Mouse (Mus musculus) spleen, adult 12 weeks (tissue): ENCODE measurements at regions not wholly inside any gene's neighbourhood (a gene's known extent, or its start where the extent isn't known, plus 50 kb on each side); places are given as distances from the start of the nearest gene placed in this dataset.
"Not testable (repeated sequence)": the region's sequence is repeated elsewhere in the genome, so short reads cannot be mapped to it uniquely, and the experiment has no call there.

Source experiments
- DNase-seq: peaks from one replicate; pipeline ENCODE4 v3.0.0; 2022; ENCODE audit warnings: low spot score

DNA sequence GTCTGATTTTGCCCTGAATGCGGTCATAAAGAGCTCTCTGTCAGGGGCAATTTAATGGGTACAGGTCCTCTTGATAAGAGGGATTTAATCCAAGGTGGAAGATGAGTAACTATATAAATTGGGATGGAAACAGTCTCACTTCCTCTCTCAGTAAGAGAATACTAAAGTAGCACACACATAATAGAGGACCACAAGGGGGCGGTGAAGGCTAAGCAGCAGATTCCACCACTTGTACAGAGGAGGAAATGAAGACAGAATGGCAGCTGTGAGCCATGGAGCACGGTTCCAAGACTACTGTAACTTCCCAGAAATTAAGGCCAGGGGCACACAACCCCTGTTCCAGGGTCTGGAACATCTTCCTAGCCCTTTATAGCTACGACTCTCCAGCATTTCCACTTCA lies 262.6 kb upstream of the Ywhaq start:
- DNase-seq, result not testable (repeated sequence)

DNA sequence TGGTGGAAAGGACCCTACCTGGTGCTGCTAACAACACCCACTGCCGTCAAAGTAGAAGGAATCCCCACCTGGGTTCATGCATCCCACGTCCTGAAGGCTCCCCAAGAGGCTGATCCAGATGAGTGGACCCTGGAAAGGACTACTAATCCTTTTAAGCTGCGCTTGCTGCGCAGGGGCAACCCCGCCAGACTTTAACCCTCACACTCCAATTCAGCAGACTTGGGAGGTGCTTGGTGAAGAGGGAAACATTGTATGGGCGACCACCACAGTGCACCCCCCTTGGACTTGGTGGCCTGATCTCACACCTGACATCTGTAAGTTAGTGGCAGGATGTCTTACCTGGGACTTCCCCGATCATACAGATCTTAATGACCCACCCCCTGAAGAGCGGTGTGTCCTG lies 231.9 kb upstream of the Ywhaq start:
- not testable (repeated sequence) for DNase-seq

GRCm38 (mm10) chr12:21613781-21614180 lies 196.3 kb upstream of the Ywhaq start:
- not testable (repeated sequence) for DNase-seq

GRCm38 (mm10) chr12:21568415-21569040 lies 151.1 kb upstream of the Ywhaq start:
- DNase-seq, result no peak

DNA sequence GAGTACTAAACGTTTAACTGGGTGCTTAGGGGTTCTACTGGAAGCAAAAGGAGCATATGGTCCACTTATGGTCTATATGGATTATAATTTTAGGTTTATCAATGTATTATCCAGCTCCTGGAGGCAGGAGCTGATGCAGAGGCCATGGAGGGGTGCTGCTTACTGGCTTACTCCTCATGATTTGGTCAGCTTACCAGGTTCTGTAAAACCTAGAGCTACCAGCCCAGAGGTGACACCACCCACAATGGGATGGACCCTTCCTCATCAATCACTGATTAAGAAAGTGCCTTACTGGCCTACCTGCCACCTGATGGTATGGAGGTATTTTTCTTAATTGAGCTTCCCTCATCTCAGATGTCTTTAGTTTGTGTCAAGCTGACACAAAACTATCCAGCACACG lies 126.5 kb upstream of the Ywhaq start:
- not testable (repeated sequence) for DNase-seq

DNA sequence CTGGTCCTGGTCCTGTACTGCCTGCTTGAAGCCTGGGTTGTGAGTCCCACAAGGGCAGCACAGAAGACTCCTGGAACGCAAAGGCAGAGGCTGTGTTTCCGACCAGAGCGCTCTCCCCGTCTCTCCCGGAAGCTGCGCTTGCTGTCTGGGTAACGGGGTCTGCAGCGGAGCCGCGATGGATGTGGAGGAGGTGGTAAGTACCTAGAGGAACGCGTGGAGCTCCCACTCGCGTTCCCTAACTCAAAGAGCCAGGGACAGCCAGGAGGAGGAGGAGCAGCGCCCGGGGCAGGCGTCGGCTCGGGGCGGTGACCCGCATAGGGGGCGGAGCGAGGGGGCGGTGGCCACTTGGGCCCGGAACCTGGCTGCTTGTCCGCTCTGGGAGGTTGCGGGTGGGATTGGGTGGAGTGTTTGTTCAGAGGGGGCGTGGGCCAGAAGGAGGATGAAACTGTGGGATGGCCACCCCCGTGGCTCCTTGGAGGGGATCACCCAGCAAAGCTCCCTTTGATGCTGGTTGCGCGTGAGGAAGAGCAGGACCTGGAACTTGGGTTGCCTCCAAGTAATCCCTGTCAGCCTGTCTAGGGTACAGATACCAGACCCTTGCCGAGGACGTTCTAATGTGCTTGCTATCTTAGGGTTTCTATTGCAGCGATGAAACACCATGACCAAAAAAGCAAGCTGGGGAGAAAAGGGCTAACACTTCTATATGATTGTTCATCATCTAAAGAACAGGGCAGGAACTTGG lies 125.9 kb upstream of the Ywhaq start:
- peak; percentile 71 for DNase-seq

- no peak for DNase-seq
Observed at GRCm38 (mm10) chr12:21531766-21532165, 114.3 kb upstream of the Ywhaq start.

DNA sequence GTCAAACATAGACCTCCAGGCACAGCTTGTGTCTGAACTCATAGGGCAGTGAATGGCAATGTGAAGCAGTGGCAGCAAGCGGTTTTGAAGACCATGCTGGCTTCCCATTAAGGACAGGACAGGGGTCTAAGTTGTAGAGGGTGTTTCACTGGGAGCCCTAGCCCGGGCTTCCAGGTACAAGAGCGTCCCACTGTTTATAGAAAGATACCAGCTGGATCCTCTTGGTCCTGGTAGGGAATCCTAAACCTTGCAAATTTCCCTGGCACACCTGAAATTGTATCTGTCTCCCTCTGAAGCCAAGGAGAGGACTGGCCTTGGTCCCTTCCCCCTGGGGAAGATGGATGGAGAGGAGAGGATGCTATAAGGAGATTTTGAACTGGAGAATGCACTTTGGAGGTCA lies 111.9 kb upstream of the Ywhaq start:
- DNase-seq, result not testable (repeated sequence)

DNA sequence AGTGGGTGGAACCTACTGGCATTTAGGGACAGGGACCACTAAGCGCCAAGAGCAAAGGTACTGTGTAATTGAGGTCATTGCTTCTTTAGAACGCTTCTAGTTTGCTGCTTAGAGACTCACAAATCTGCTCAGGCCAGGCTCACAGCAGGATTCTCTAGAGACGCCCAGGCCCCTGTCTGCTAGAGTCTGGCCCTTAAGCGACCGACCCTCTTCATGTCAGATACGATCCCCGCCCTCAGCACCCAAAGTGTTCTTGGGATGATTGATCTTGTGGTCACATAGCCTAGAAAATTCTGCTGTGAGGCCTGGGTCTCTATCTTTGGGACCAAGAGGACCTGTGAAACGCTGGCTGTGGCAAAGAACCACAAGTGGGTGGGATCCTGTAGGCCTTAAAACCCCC lies 109.9 kb upstream of the Ywhaq start:
- DNase-seq, result not testable (repeated sequence)

- not testable (repeated sequence) for DNase-seq
Observed at GRCm38 (mm10) chr12:21526906-21527305, 109.5 kb upstream of the Ywhaq start.

DNA sequence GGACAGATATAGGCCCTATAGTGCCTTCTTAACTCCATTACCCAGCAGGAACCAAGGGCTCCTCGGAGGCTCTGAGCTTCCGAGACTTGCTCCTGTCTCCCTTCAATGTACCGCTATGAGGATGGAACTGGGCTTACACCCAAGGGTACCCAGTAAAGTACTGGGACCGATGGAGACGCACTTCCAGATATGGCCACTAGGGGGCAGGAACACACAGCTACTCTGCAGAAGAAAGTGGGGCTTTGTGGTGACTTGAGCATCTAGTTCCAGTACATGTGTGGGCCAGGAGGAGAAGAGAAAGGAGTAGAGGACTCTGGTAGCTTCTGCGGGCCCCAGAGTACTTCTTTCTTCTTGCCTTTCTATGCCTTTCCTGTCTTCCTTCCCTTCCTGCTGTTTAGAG lies 108.1 kb upstream of the Ywhaq start:
- not testable (repeated sequence) for DNase-seq

DNA sequence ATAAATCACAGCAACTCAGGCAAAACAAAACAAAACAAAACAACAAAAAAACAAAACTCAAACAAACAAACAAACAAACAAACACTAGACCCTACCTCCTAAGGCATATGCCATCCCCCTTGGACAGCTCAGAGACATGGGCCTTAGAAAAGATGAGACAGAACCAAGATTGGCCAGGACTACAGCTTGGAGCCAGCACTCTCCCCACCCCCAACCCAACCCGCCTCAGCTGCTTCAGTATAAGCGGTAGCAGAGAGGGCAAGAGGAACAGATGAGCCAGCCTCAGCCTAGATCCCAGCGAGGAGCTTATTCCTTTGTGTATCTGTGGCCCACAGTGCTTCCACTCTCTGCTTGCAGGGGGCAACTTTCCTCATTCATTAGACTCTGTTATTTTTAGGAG lies 105.2 kb upstream of the Ywhaq start:
- no peak for DNase-seq

GRCm38 (mm10) chr12:21519058-21519457 lies 101.6 kb upstream of the Ywhaq start:
- DNase-seq, result no peak

DNA sequence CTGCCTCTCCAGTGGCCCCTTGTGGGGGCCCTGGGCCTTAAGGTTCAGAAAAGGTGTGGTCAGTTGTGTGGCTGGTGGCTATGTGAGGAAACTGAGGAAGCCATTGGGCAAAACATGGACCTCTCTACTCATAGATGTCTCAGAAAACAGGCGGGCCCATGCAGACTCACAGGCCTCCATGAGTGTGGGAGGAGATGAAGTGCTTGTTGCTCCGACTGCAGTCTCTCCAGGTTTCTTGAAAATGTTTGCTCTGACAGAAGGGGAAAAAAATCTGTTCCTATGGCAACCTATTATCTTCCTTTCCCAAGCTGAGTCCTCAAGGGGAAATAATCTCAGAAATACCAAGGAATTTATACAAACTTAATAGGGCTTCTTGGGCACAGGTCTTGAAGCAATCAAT lies 95.3 kb upstream of the Ywhaq start:
- DNase-seq, result no peak

DNA sequence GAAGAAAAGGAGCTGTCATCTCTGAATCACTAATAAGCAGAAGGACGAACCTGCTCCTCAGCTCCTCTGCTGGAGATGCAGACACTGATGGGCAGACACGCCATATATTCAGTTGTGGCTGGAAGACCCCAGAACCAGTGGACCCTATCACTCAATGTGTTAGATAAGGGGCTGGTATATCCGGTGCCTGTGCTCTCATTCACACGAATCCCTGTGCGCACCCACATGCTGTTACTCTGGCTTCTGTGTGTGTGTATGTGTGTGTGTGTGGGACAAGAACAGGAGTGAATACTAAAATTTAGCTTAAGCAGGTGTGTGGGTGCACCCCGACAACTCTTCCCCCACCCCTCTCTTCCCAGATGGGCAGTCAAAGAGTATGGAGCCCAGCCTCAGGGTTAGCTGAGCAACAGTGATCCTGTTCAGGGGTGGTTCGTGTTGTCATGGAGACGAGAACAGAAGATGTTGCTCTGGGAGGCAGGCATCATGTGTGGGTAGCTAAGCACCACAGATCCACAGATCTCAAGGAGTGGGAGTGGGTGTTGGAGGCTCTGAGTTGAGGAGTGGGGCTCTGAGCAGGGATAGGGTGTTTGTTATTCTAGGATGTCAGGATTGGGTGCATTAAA lies 93.7 kb upstream of the Ywhaq start:
- DNase-seq, result no peak

DNA sequence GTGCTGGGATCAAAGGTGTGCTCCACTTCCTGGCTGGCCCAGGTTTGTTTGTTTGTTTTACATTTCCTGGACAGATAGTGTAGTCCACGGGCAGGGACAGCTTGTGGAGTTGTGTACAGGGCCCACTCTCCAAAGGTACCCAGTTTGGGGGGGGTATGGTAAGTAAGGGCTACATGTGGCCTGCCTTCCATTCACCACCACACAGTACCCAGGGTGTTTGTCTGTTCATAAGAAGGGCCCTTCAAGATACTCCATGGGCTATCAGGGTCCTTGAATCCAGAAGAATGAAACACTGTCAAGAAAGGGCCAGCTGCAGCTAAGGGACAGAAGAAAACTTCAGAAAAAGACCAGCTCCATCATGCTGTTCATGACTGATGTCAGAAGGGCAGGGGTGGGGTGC lies 89.6 kb upstream of the Ywhaq start:
- DNase-seq, result no peak

GRCm38 (mm10) chr12:21505731-21506368 lies 88.4 kb upstream of the Ywhaq start:
- DNase-seq, result no peak

DNA sequence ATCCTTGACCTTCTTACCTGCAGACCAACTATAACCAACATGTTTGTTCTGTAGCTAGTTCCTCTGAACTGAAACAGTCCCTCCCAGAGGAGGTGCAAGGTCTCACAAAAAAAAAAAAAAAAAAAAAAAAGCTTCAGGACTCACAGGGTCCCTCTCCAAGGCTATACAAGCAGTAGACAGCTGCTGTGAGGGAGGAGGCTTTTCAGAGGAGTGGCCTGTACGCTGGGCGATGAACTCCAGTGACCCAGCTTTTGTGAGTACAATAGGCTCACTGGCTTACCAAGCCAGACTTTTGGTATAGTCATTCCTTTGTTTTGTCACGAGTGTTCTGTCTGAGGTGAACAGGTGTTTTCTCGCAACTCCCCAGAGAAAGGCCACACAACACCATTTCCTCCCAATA lies 85.8 kb upstream of the Ywhaq start:
- DNase-seq, result no peak

DNA sequence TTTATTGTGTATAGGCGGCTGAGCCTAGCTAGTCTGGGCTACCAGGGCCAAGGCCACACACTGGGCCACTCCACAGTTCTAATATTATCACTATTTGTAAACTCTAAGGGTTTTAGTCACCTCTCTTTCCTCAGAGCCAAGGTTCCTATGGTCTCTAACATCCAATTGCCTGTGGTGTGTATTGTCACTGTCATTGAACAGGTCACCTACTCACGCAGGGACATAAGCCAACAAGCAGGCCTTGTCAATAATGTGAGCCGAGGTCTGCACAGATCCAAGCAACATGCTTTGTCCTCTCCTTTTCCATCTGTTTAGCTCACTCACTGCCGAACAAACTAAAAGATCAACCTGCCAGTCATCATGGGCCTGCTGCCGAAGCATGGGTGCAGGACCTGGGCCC lies 79.5 kb upstream of the Ywhaq start:
- DNase-seq, result no peak

DNA sequence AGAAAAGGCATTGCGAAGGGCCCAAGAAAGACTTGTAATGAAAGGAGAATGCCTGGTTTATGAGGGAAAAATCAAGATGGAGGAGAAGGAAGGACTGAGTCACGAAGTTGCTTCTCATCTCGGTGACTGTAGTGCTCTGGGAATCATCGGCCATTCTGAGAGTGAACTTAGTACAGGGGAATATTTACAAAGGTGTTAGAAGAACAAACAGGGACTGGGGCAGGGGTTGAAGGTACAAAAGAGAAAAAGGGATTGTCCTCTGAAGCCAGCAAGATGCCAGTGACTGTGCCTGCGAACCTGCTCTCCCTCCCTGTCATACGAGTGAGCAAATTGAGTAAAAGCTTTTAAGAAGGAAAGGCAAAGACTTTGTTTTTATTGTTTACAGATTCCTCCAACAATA lies 78.1 kb upstream of the Ywhaq start:
- DNase-seq, result no peak

DNA sequence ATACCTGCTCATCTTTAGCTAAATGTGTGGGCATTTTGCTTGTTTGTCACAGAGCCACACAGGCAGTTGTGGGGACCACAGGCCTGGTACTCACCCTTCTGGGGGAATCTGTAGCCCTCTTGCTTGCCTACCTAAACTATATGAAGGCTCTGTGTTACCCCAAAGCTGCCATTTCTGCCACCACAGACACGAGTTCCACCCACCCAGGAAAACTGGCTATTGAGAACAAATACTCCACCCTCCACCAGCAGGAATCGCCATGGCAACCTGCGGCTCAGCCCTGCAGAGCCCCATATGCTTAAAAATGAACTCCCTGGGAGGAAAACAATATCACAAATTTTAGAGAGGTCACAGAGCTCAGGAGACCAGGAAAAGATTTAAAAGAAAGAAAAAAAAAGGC lies 76.0 kb upstream of the Ywhaq start:
- no peak for DNase-seq

DNA sequence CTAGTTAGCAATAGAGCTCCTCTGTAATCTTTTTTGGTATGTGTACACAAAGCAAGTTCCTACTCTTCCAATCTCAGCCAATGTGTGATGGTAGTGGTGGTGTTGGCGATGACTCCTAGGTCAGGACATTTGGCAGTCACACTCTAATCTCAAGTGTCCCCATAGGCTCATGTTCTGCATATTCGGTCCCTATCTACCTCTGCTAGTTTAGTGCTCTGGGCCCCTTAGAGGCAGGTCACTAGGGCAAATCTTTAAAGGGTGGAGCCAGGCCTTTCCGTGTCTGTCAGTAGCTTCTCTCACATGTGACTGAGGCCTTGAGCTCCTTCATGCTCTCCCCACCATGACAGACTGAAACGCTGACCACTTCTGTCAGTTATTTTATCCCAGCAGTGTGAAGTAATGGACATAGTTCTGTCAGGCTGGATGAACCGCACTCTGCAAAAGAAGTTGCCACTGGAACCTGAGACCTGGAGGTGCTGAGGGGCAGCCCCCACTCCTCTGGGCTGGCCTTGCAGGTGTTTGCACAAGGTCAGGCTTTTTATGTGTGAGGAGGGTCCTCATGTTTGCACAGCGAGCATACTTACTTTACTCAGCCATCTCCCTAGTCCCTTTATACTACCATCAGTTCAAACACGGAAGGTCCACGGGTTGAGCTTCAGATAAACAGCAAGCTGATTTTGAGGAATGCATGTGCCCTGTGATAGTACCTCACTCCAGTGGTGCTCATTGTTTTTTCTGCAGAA lies 75.3 kb upstream of the Ywhaq start:
- DNase-seq, result no peak
